Mouse (Mus musculus): ENCODE data around the gene Ankrd33.

Ankrd33 gene

GRCm38 (mm10) chr15:101147115-101147909 is 31.8 kb downstream of the Ankrd33 start:
- peak; percentile 93 for DNase-seq (ENCODE audit: low read depth)

- peak; percentile 80 for DNase-seq (ENCODE audit: low read depth)
Measured at GRCm38 (mm10) chr15:101147910-101148273, 32.3 kb downstream of the Ankrd33 start.

GRCm38 (mm10) chr15:101148604-101149003 is 33.0 kb downstream of the Ankrd33 start:
- no peak for DNase-seq (ENCODE audit: low read depth)

- DNase-seq (ENCODE audit: low read depth), result no peak
Measured at GRCm38 (mm10) chr15:101151409-101152261, 36.1 kb downstream of the Ankrd33 start.

GRCm38 (mm10) chr15:101154700-101155616 is 39.4 kb downstream of the Ankrd33 start:
- no peak for DNase-seq (ENCODE audit: low read depth)

- DNase-seq (ENCODE audit: low read depth), result no peak
Measured at GRCm38 (mm10) chr15:101160128-101160527, 44.6 kb downstream of the Ankrd33 start.

GRCm38 (mm10) chr15:101160591-101160990 is 45.0 kb downstream of the Ankrd33 start:
- no peak for DNase-seq (ENCODE audit: low read depth)

GRCm38 (mm10) chr15:101161534-101161933 is 46.0 kb downstream of the Ankrd33 start:
- no peak for DNase-seq (ENCODE audit: low read depth)

- DNase-seq (ENCODE audit: low read depth), result no peak
Measured at GRCm38 (mm10) chr15:101163056-101163458, 47.5 kb downstream of the Ankrd33 start.

- DNase-seq (ENCODE audit: low read depth), result no peak
Measured at GRCm38 (mm10) chr15:101163854-101164253, 48.3 kb downstream of the Ankrd33 start.

- DNase-seq (ENCODE audit: low read depth), result no peak
Measured at GRCm38 (mm10) chr15:101164291-101164690, 48.7 kb downstream of the Ankrd33 start.

GRCm38 (mm10) chr15:101165658-101166437 is 50.3 kb downstream of the Ankrd33 start:
- peak; percentile 78 for DNase-seq (ENCODE audit: low read depth)

GRCm38 (mm10) chr15:101167553-101167952 is 52.0 kb downstream of the Ankrd33 start:
- no peak for DNase-seq (ENCODE audit: low read depth)
